Mouse (Mus musculus) ES-E14 (cell line): ENCODE data around the gene Atp6v0a1. TPM values are rescaled to one million over a fixed set of nuclear protein-coding genes. Genes with fewer than 3 reads are reported as not detected.
A peak's percentile ranks its signal among the peaks of the same experiment; 100 is the strongest.

Experiments
- DNase-seq: peaks from one replicate; pipeline ENCODE4 v3.0.0-alpha.2; 2013; ENCODE audit warnings: low read depth, low spot score
- H3K27ac ChIP-seq: 2 replicates; pipeline ENCODE4 v1.5.1; 2012; ENCODE audit warnings: low read depth, mild to moderate bottlenecking, low read length, moderate library complexity, mixed read lengths; ENCODE audit not compliant: poor library complexity, insufficient read depth, severe bottlenecking
- H3K36me3 ChIP-seq: 2 replicates; pipeline ENCODE4 v1.6.1; 2012; ENCODE audit warnings: mild to moderate bottlenecking, low read length, moderate library complexity, mixed read lengths; ENCODE audit not compliant: control insufficient read depth, poor library complexity, insufficient read depth, severe bottlenecking
- H3K4me1 ChIP-seq, 2 experiments: fragments of 150-350 bp in 1 of 2; sonication (generic) in 1 of 2; 2 replicates each; pipeline ENCODE4 v1.6.1; 2012; ENCODE audit warnings: low read length in 2 of 2, mild to moderate bottlenecking in 1 of 2, mixed read lengths in 1 of 2; ENCODE audit not compliant: control insufficient read depth in 2 of 2, insufficient read depth in 2 of 2, poor library complexity in 1 of 2
- H3K4me3 ChIP-seq, 2 experiments: fragments of 150-350 bp in 1 of 2; sonication (generic) in 1 of 2; 2 replicates each; pipeline ENCODE4 v1.5.1; 2012; ENCODE audit warnings: low read length in 2 of 2, low read depth in 1 of 2, mild to moderate bottlenecking in 1 of 2, mixed read lengths in 1 of 2; ENCODE audit not compliant: insufficient read depth in 1 of 2, poor library complexity in 1 of 2, severe bottlenecking in 1 of 2
- H3K9ac ChIP-seq: 2 replicates; pipeline ENCODE4 v1.6.1; 2012; ENCODE audit warnings: low read depth, mild to moderate bottlenecking, low read length, mixed read lengths; ENCODE audit not compliant: poor library complexity, insufficient read depth, severe bottlenecking
- H3K9me3 ChIP-seq: fragments of 150-350 bp; sonication (generic); 2 replicates; pipeline ENCODE4 v1.6.1; 2012; ENCODE audit warnings: low read depth, mild to moderate bottlenecking, low read length; ENCODE audit not compliant: control insufficient read depth, insufficient read depth
- CHD2 ChIP-seq: IDR thresholded peaks from 2 replicates; pipeline ENCODE4 v1.6.1; 2014; ENCODE audit warnings: mild to moderate bottlenecking, low read depth, low read length, inconsistent platforms
- HCFC1 ChIP-seq: IDR thresholded peaks from 2 replicates; pipeline ENCODE4 v1.6.1; 2012; ENCODE audit warnings: low read length, inconsistent platforms, borderline replicate concordance; ENCODE audit not compliant: insufficient read depth
- MAFK ChIP-seq: IDR thresholded peaks from 2 replicates; pipeline ENCODE4 v1.6.1; 2014; ENCODE audit warnings: mild to moderate bottlenecking, low read depth, low read length, inconsistent platforms; ENCODE audit not compliant: insufficient read depth
- ZC3H11A ChIP-seq: IDR thresholded peaks from 2 replicates; pipeline ENCODE4 v1.6.1; 2012; ENCODE audit warnings: low read depth, mild to moderate bottlenecking, inconsistent platforms, low read length, borderline replicate concordance
- ZNF384 ChIP-seq: IDR thresholded peaks from 2 replicates; pipeline ENCODE4 v1.6.1; 2012; ENCODE audit warnings: low read depth, low read length, inconsistent platforms
- in situ Hi-C, 2 experiments: fragments of 600-800 bp; cut with MboI; formaldehyde crosslinking; loops; one replicate each; pipeline ENCODE4 v1.15.1; 2025; ENCODE audit warnings: low sequenced_read_pairs in 2 of 2, inconsistent platforms in 1 of 2; ENCODE audit not compliant: unreplicated experiment in 2 of 2
- total RNA-seq: library from RNA; depleted of rRNA; stranded (reverse); fragments of 300-350 nt; gene quantifications from 2 replicates; pipeline ENCODE4 v1.2.3, GENCODE M21; 2012

The Atp6v0a1 gene
- total RNA-seq, 1 experiment = 38.1 TPM

GRCm38 (mm10) chr11:100993437-100993836 is 15.8 kb upstream of the Atp6v0a1 start:
- no peak for DNase-seq
- in situ Hi-C loops = no loop called here

GRCm38 (mm10) chr11:100994233-100994632 is 15.0 kb upstream of the Atp6v0a1 start:
- Histone ChIP-seq H3K9me3 (no peaks in the 10 kb centered on the region), H3K36me3 (no peaks in the 10 kb centered on the region), H3K27ac (no peak overlapping the region), H3K9ac (no peak overlapping the region), H3K4me3 (no peak overlapping the region), H3K4me1 (peaks cover 0 to 8% of the 10 kb centered on the region in 2 experiments; a peak in 2 of 4 replicates)
- TF ChIP-seq ZC3H11A (no peak), HCFC1 (no peak), ZNF384 (no peak), CHD2 (no peak), MAFK (no peak)
- no peak for DNase-seq
- in situ Hi-C loops = no loop called here

More at GRCm38 (mm10) chr11:100993437-100993836, 15.8 kb upstream of the Atp6v0a1 start:
- H3K4me1 ChIP-seq = peaks cover 0 to 5% of the 10 kb centered on the region in 2 experiments; a peak in 2 of 4 replicates
- H3K4me3 ChIP-seq = no peak overlapping the region
- TF ChIP-seq HCFC1 (no peak), ZC3H11A (no peak), ZNF384 (no peak), MAFK (no peak), CHD2 (no peak)
- H3K36me3 ChIP-seq = no peaks in the 10 kb centered on the region
- H3K9ac ChIP-seq = no peak overlapping the region
- no peaks in the 10 kb centered on the region for H3K9me3 ChIP-seq
- H3K27ac ChIP-seq = no peak overlapping the region

GRCm38 (mm10) chr11:100994655-100995054 is 14.6 kb upstream of the Atp6v0a1 start:
- no peak for DNase-seq
- Histone ChIP-seq H3K27ac (no peak overlapping the region), H3K4me3 (no peak overlapping the region), H3K36me3 (no peaks in the 10 kb centered on the region), H3K9ac (no peak overlapping the region), H3K9me3 (no peaks in the 10 kb centered on the region), H3K4me1 (peaks cover 0 to 9% of the 10 kb centered on the region in 2 experiments; a peak in 2 of 4 replicates)
- no peak for TF ChIP-seq HCFC1
- TF ChIP-seq MAFK = no peak
- no peak for TF ChIP-seq CHD2
- TF ChIP-seq ZNF384 = no peak
- TF ChIP-seq ZC3H11A = no peak
- in situ Hi-C loops = no loop called here

GRCm38 (mm10) chr11:100996501-100996900 is 12.8 kb upstream of the Atp6v0a1 start:
- in situ Hi-C loops = no loop called here
- no peak overlapping the region for H3K4me3 ChIP-seq
- no peaks in the 10 kb centered on the region for H3K9me3 ChIP-seq
- TF ChIP-seq MAFK (no peak), HCFC1 (no peak)
- H3K36me3 ChIP-seq = no peaks in the 10 kb centered on the region
- no peak overlapping the region for H3K9ac ChIP-seq
- H3K4me1 ChIP-seq = peaks cover 0 to 22% of the 10 kb centered on the region in 2 experiments; a peak in 3 of 4 replicates
- no peak for DNase-seq
- H3K27ac ChIP-seq = no peak overlapping the region

GRCm38 (mm10) chr11:100998836-100999235 is 10.4 kb upstream of the Atp6v0a1 start:
- Histone ChIP-seq H3K9me3 (no peaks in the 10 kb centered on the region), H3K27ac (peak overlapping the region; percentile 8; the same call in 1 of the 2 replicates), H3K4me1 (peaks cover 0 to 22% of the 10 kb centered on the region in 2 experiments; a peak in 3 of 4 replicates), H3K36me3 (no peaks in the 10 kb centered on the region), H3K9ac (no peak overlapping the region), H3K4me3 (no peak overlapping the region)
- TF ChIP-seq ZNF384 (no peak), MAFK (peak; percentile 92), ZC3H11A (no peak), CHD2 (no peak), HCFC1 (no peak)
- no peak for DNase-seq
- in situ Hi-C loops = no loop called here
